Mouse (Mus musculus): ENCODE data around the gene Lefty2.

- TF ChIP-seq POLR2A (IDR thresholded peaks at IDR 0.05; ENCODE audit: borderline replicate concordance, extremely low read depth, low read depth, low read length) (no peak), CTCF (IDR thresholded peaks at IDR 0.05; ENCODE audit: insufficient read depth, low read length) (no peak)
These were observed 51.0 kb downstream of the Lefty2 start for GRCm38 (mm10) chr1:180943896-180944295.

Data from lung, adult 2 months (tissue).